Mouse (Mus musculus) adrenal gland, postnatal 14 days (tissue): ENCODE data around the gene Sms. TPM values are rescaled to one million over a fixed set of nuclear protein-coding genes. Genes with fewer than 3 reads are reported as not detected.

Experiments used
- DNase-seq: peaks from one replicate; pipeline ENCODE4 v3.0.0; 2021; ENCODE audit warnings: mixed read lengths
- total RNA-seq: library from RNA; stranded (reverse); gene quantifications from 2 replicates; pipeline ENCODE4 v1.2.3, GENCODE M21; 2021

The Sms gene
- total RNA-seq, 1 experiment from 2014 or later: 14.7 TPM

DNA sequence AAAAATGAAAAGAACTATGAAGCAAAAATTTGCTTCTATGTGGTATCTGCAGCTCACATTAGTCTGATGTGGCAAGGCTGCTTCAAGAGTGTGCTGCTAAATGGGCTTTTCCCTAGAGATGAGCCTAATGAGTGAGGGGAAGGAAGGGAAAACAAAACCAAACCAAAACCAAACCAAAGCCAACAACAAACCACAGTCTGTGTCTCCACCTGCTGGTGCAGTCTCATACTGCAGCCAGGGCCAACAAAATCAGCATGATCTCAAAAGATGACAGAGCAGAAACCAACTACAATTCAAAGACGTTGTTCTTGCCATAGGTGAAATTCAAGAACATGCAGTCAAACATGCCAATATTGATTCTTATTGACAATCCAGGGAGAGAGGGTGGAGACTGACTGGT is 37.7 kb downstream of the Sms start:
- peak; percentile 57 for DNase-seq

DNA sequence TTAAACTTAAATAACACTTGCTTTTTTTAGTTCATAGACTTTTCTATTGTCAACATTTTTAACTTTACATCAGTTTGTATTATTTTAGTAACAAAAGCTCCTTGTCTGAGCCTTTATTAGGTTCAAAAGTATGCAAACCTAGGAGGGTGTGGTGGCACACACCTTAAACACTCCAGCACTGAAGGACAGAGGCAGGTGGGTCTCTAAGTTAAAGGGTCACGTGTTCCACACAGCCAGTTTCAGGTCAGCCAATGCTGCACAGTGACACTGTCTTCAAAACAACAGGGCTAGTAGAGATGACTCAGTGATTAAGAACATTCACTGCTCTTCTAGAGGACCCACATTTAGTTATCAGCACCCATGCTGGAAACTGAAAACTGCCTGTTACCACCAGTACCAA is 43.1 kb downstream of the Sms start:
- no peak for DNase-seq

DNA sequence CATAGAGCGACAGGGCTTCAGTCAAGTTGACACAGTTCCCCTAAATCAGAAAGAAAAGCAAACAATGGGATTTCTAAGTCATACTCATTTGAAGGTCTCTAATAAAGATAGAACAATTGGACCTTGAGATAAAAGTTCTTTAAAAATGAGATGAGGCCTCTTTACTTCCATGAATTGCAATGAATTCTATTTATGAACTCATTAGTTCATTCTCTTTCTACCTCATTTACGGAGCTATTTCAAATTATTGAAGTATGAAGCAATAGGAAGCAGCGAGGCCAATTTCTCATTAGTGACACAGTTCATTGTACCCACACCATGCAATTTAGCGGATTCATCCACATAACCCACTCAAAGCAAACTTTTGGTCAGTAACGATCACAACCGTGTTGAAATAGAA is 44.7 kb downstream of the Sms start:
- DNase-seq: no peak

DNA sequence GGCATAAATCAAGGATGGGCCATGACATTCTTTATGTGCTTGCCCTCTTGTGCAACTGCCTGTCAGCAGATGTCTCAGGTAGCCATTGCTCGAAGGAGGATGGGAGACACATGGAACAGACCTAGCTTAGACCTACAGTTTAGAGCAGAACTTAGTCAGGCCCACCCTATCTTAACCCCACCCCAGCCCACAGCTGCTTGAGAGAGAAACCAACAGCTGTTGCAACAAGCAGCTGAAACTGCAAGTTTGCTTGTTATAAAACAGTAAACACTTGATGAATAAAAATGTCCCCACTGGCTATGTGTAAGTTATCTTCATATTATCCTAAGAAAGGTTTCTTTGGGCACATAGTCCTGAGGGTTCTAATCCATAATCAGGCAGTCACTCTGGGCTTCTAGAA is 57.3 kb downstream of the Sms start:
- DNase-seq: peak; percentile 7

DNA sequence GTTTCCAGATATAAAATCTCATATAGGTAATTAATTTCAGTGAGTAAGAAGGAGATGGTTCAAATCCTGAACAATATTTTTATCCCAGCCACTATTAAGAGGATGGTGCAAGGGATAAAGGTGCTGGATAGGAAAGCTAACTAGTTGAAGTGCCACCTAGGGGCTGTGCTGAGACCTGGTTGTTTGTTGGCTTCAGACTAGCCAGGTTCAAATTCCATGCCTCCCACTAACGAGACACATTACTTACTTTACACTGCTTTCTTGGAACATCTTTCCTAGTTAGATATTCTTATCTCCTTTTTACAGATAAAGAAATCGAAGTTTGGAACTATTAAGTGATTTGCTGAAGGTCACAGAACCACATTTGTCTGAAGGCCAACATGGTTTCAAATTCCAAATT is 72.6 kb downstream of the Sms start:
- no peak for DNase-seq

DNA sequence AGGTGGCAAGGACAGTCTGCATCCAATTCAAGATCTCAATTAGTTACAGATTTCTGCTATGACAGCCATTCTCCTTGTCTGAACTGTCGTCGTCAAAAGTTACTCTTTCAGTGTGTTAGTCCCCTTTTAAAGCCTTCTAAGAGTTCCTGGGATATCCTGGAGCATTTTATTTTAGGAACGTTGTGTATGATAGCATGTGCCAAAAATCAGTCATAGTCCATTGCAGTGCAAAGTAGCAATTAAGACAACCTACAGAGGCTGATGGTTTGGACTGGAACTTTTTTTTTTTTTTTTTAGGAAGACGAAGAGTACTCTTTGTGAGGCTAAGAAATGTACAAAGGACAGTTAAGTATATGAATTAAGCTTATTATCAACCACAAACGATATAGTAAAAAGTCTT is 76.9 kb downstream of the Sms start, which contains the start of gene Phex:
Gene Phex (minus strand): TSS at position 101 of the 400 bp plus-strand sequence.
- DNase-seq: no peak

DNA sequence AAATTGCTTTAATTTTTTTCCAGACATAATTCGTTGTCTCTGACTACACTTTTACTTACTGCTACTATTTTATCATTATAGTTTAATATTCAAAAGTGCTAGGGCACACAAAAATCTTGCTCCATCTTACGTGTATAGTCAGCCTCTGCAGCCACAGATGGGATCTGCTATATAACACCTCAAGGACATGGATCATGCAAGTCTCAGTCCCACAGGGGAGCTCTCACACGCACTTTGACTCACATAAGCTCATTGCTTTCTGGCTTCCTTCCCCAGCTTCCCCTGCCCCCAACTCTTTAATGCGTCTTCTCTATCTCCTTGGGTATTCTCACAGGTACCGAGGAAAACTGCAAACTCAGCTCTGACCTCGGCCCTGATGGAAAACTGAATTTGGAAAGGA is 87.2 kb downstream of the Sms start:
- DNase-seq: peak; percentile 5

Other genes with a start within 250 kb of the Sms start
- 0.07 and 0.15 TPM in 2 replicates for gene Phex, start 77.0 kb downstream of the Sms start, total RNA-seq
- 0.11 and 1.3 TPM in 2 replicates for gene Yy2, start 76.7 kb upstream of the Sms start, total RNA-seq
- gene Mbtps2, start 106.4 kb upstream of the Sms start, total RNA-seq: 22.2 and 23.4 TPM in 2 replicates
- 17.2 TPM in 2 replicates for gene Smpx, start 206.6 kb upstream of the Sms start, total RNA-seq